Mouse (Mus musculus): Measurements from ENCODE around the gene Dlg1. TPM values are rescaled to one million over a fixed set of nuclear protein-coding genes. Genes with fewer than 3 reads are reported as not detected.
"Not testable (repeated sequence)": the region's sequence is repeated elsewhere in the genome, so short reads cannot be mapped to it uniquely, and the experiment has no call there.

The Dlg1 gene
- total RNA-seq, 1 experiment = 70.3 TPM

DNA sequence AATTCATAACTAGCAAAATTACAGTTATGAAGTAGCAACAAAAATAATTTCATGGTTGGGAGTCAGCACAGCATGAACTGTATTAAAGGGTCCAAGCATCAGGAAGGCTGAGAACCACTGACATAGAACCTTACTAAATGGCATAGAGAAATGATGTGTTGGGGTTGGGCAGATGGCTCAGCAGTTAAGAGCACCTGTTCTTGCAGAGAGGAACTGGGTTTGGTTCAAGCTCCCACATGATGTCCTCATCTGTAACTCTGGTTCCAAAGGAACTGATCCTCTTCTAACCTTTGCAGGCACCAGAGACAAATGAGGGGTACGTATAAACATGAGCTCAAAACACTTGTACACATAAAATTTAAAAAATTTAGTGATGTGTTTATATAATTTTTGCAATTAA is 59.7 kb downstream of the Dlg1 start:
- in situ Hi-C loops (cut with MboI; ENCODE audit: low sequenced_read_pairs in 2 of 2, unreplicated experiment in 2 of 2) = no loop called here
- Histone ChIP-seq H3K9me3 (ENCODE audit: control insufficient read depth, insufficient read depth, low read depth, low read length) (no peaks in the 10 kb centered on the region), H3K9ac (ENCODE audit: insufficient read depth, low read depth, low read length, poor library complexity, severe bottlenecking) (no peak overlapping the region), H3K4me3 (ENCODE audit: insufficient read depth in 1 of 2, low read depth in 1 of 2, low read length in 2 of 2, poor library complexity in 1 of 2, severe bottlenecking in 1 of 2) (no peak overlapping the region), H3K27ac (ENCODE audit: insufficient read depth, low read depth, low read length, poor library complexity, severe bottlenecking) (no peak overlapping the region), H3K36me3 (ENCODE audit: control insufficient read depth, insufficient read depth, low read length, poor library complexity, severe bottlenecking) (no peaks in the 10 kb centered on the region), H3K4me1 (ENCODE audit: control insufficient read depth in 2 of 2, insufficient read depth in 2 of 2, low read length in 2 of 2, poor library complexity in 1 of 2) (no peaks in the 10 kb centered on the region)
- no peak for DNase-seq (ENCODE audit: low read depth, low spot score)
- TF ChIP-seq HCFC1 (IDR thresholded peaks at IDR 0.05; ENCODE audit: borderline replicate concordance, insufficient read depth, low read length) (no peak), ZNF384 (IDR thresholded peaks at IDR 0.05; ENCODE audit: low read depth, low read length) (no peak), CHD2 (IDR thresholded peaks at IDR 0.05; ENCODE audit: low read depth, low read length) (no peak), MAFK (IDR thresholded peaks at IDR 0.05; ENCODE audit: insufficient read depth, low read depth, low read length) (no peak), ZC3H11A (IDR thresholded peaks at IDR 0.05; ENCODE audit: borderline replicate concordance, low read depth, low read length) (no peak)

DNA sequence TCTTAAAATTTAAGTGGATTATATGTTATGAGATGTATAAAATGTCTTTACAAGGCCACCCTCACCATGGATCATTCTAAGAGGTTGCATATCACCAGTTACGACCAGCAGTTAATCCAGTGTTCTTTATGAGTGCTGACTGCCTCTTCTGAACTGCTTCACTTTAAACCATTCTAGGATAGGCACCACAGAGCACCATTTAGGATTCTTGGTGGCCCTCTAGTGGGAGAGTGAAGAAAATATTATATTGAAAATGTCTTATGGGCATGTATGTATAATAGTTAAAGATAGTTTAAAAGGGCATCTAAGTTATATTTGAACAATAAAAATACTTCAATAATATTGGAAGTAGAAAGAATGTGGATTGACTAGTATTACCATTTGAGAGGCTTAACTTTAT is 60.9 kb downstream of the Dlg1 start:
- no peak for DNase-seq (ENCODE audit: low read depth, low spot score)
- in situ Hi-C loops (cut with MboI; ENCODE audit: low sequenced_read_pairs in 2 of 2, unreplicated experiment in 2 of 2) = no loop called here
- H3K36me3 ChIP-seq (ENCODE audit: control insufficient read depth, insufficient read depth, low read length, poor library complexity, severe bottlenecking) = no peaks in the 10 kb centered on the region
- H3K4me3 ChIP-seq (ENCODE audit: insufficient read depth in 1 of 2, low read depth in 1 of 2, low read length in 2 of 2, poor library complexity in 1 of 2, severe bottlenecking in 1 of 2) = no peak overlapping the region
- no peak overlapping the region for H3K27ac ChIP-seq (ENCODE audit: insufficient read depth, low read depth, low read length, poor library complexity, severe bottlenecking)
- no peak overlapping the region for H3K9ac ChIP-seq (ENCODE audit: insufficient read depth, low read depth, low read length, poor library complexity, severe bottlenecking)
- H3K4me1 ChIP-seq (ENCODE audit: control insufficient read depth in 2 of 2, insufficient read depth in 2 of 2, low read length in 2 of 2, poor library complexity in 1 of 2) = no peaks in the 10 kb centered on the region
- no peak for TF ChIP-seq CHD2 (IDR thresholded peaks at IDR 0.05; ENCODE audit: low read depth, low read length)
- no peaks in the 10 kb centered on the region for H3K9me3 ChIP-seq (ENCODE audit: control insufficient read depth, insufficient read depth, low read depth, low read length)

DNA sequence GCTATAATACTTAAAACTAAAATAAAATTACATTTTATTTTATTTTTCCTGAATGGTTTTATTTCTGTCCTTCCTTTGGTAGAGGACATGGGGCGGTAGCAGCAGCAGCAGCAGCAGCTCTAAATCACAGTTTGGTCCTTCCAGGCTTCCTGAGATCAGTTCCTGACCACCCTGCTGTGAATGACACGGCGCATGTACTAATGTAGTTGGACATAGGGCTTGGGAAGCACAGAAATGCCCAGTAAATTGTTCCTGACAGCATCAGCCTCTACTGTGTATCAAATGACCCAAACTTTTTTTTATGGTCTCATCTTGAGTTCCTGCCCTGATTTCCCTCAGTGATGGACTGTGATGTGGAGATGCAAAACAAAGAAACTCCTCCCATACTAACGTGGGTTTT is 61.6 kb downstream of the Dlg1 start:
- Histone ChIP-seq H3K27ac (ENCODE audit: insufficient read depth, low read depth, low read length, poor library complexity, severe bottlenecking) (no peak overlapping the region), H3K36me3 (ENCODE audit: control insufficient read depth, insufficient read depth, low read length, poor library complexity, severe bottlenecking) (no peaks in the 10 kb centered on the region), H3K9ac (ENCODE audit: insufficient read depth, low read depth, low read length, poor library complexity, severe bottlenecking) (no peak overlapping the region), H3K9me3 (ENCODE audit: control insufficient read depth, insufficient read depth, low read depth, low read length) (no peaks in the 10 kb centered on the region), H3K4me1 (ENCODE audit: control insufficient read depth in 2 of 2, insufficient read depth in 2 of 2, low read length in 2 of 2, poor library complexity in 1 of 2) (no peaks in the 10 kb centered on the region), H3K4me3 (ENCODE audit: insufficient read depth in 1 of 2, low read depth in 1 of 2, low read length in 2 of 2, poor library complexity in 1 of 2, severe bottlenecking in 1 of 2) (no peak overlapping the region)
- no peak for DNase-seq (ENCODE audit: low read depth, low spot score)
- in situ Hi-C loops (cut with MboI; ENCODE audit: low sequenced_read_pairs in 2 of 2, unreplicated experiment in 2 of 2) = no loop called here
- TF ChIP-seq ZC3H11A (IDR thresholded peaks at IDR 0.05; ENCODE audit: borderline replicate concordance, low read depth, low read length) (no peak), MAFK (IDR thresholded peaks at IDR 0.05; ENCODE audit: insufficient read depth, low read depth, low read length) (no peak), CHD2 (IDR thresholded peaks at IDR 0.05; ENCODE audit: low read depth, low read length) (no peak), HCFC1 (IDR thresholded peaks at IDR 0.05; ENCODE audit: borderline replicate concordance, insufficient read depth, low read length) (no peak), ZNF384 (IDR thresholded peaks at IDR 0.05; ENCODE audit: low read depth, low read length) (no peak)

DNA sequence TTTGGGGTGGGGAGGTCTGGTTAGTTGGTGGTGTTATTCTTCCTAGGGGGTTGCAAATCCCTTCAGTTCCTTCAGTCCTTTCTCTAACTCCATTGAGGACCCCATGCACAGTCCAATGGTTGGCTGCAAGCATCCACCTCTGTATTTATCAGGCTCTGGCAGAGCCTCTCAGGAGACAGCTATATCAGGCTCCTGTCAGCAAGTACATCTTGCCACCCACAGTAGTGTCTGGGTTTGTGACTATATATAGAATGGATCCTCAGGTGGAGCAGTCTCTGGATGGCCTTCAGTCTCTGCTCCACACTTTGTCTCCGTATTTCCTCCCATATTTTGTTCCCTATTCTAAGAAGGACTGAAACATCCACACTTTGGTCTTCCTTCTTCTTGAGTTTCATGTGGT is 67.7 kb downstream of the Dlg1 start:
- H3K36me3 ChIP-seq (ENCODE audit: control insufficient read depth, insufficient read depth, low read length, poor library complexity, severe bottlenecking); H3K9ac ChIP-seq (ENCODE audit: insufficient read depth, low read depth, low read length, poor library complexity, severe bottlenecking); DNase-seq (ENCODE audit: low read depth, low spot score); H3K4me1 ChIP-seq (ENCODE audit: control insufficient read depth in 2 of 2, insufficient read depth in 2 of 2, low read length in 2 of 2, poor library complexity in 1 of 2); in situ Hi-C loops (cut with MboI; ENCODE audit: low sequenced_read_pairs in 2 of 2, unreplicated experiment in 2 of 2); H3K4me3 ChIP-seq (ENCODE audit: insufficient read depth in 1 of 2, low read depth in 1 of 2, low read length in 2 of 2, poor library complexity in 1 of 2, severe bottlenecking in 1 of 2); H3K27ac ChIP-seq (ENCODE audit: insufficient read depth, low read depth, low read length, poor library complexity, severe bottlenecking); H3K9me3 ChIP-seq (ENCODE audit: control insufficient read depth, insufficient read depth, low read depth, low read length): not testable (repeated sequence)

DNA sequence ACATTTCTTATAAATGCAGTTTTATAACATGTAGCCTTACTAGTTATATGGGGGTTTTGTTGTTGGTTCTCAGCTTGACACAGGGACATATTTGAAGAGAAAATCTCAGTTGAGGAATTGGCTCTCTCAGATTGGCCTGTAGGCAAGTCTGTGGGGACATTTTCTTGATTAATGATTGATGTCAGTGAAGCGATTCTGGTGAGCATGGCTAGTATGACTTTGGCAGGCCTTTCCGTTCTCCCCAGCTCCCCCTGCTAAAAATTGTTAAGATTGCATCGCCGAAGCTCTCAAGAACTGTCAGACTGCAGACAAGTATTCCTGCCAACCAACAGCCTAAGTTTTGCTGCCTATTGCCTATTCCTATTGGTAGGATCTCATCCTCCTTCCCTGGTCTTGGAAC is 73.8 kb downstream of the Dlg1 start:
- Histone ChIP-seq H3K36me3 (ENCODE audit: control insufficient read depth, insufficient read depth, low read length, poor library complexity, severe bottlenecking) (no peaks in the 10 kb centered on the region), H3K4me3 (ENCODE audit: insufficient read depth in 1 of 2, low read depth in 1 of 2, low read length in 2 of 2, poor library complexity in 1 of 2, severe bottlenecking in 1 of 2) (no peak overlapping the region), H3K9me3 (ENCODE audit: control insufficient read depth, insufficient read depth, low read depth, low read length) (no peaks in the 10 kb centered on the region), H3K4me1 (ENCODE audit: control insufficient read depth in 2 of 2, insufficient read depth in 2 of 2, low read length in 2 of 2, poor library complexity in 1 of 2) (no peaks in the 10 kb centered on the region; a peak in 1 of 4 replicates), H3K27ac (ENCODE audit: insufficient read depth, low read depth, low read length, poor library complexity, severe bottlenecking) (no peak overlapping the region), H3K9ac (ENCODE audit: insufficient read depth, low read depth, low read length, poor library complexity, severe bottlenecking) (no peak overlapping the region)
- in situ Hi-C loops (cut with MboI; ENCODE audit: low sequenced_read_pairs in 2 of 2, unreplicated experiment in 2 of 2) = no loop called here
- no peak for DNase-seq (ENCODE audit: low read depth, low spot score)
- TF ChIP-seq ZNF384 (IDR thresholded peaks at IDR 0.05; ENCODE audit: low read depth, low read length) = no peak
- no peak for TF ChIP-seq MAFK (IDR thresholded peaks at IDR 0.05; ENCODE audit: insufficient read depth, low read depth, low read length)
- TF ChIP-seq HCFC1 (IDR thresholded peaks at IDR 0.05; ENCODE audit: borderline replicate concordance, insufficient read depth, low read length) = no peak
- no peak for TF ChIP-seq CHD2 (IDR thresholded peaks at IDR 0.05; ENCODE audit: low read depth, low read length)
- no peak for TF ChIP-seq ZC3H11A (IDR thresholded peaks at IDR 0.05; ENCODE audit: borderline replicate concordance, low read depth, low read length)

Measured in ES-E14 (cell line).